Mouse (Mus musculus): Measurements from ENCODE around the gene Sorbs1. TPM values are rescaled to one million over a fixed set of nuclear protein-coding genes. Genes with fewer than 3 reads are reported as not detected.

Gene Sorbs1
- polyA plus RNA-seq, 1 experiment from 2014 or later: 74.4 TPM

DNA sequence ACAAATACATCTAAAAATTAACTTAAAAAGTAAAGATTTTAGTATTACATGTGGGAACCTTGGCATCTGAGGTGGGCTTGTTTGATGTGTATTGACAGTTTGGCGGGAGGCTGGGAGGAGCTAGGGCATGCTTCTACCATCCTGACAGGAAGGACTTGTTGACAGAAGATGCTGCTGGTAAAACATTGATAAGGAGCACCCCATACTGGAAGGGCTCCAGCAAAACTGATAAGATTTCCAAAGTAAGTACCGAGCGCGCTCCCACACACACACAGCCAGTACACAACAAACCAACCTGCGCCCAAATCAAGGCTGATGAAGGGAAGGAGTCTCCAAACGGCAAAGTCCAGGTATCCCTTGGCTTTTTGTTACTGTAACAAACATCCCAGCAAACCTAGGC is 22.9 kb upstream of the Sorbs1 start:
- no peak for DNase-seq (ENCODE audit: low spot score)
- H3K4me3 ChIP-seq: no peak overlapping the region
- WGBS: 88% methylated on average over 6 of the region's 6 CpGs
- H3K9me3 ChIP-seq: no peaks in the 10 kb centered on the region
- H3K27ac ChIP-seq: no peak overlapping the region
- no peaks in the 10 kb centered on the region for H3K27me3 ChIP-seq (ENCODE audit: insufficient read depth, poor library complexity, severe bottlenecking)
- no peaks in the 10 kb centered on the region for H3K4me1 ChIP-seq (replicated peaks)
- no peaks in the 10 kb centered on the region for H3K36me3 ChIP-seq

DNA sequence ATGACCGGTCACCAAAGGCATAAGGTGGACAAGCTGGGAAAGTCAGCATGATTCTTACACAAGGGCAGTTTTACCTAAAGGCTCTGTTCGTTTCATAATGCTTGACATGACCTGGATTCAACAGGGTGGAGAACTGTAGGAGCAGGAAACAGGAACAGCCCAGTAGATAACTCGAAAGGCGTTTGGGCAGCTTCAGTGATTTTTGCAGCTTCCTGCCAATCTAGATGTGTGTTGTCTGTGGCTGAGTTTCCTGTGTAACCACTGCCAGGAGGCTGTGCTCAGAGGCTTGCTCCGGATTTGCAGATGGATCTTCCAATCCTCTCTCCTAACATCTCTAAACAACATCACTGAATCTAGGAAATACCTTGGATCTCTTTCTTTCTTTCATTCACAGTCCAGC is 18.9 kb upstream of the Sorbs1 start:
- no peak overlapping the region for H3K4me3 ChIP-seq
- H3K27me3 ChIP-seq (ENCODE audit: insufficient read depth, poor library complexity, severe bottlenecking): no peaks in the 10 kb centered on the region
- WGBS: 87% methylated on average over 5 of the region's 5 CpGs
- no peaks in the 10 kb centered on the region for H3K36me3 ChIP-seq
- DNase-seq (ENCODE audit: low spot score): no peak
- H3K9me3 ChIP-seq: no peaks in the 10 kb centered on the region
- H3K27ac ChIP-seq: no peak overlapping the region
- no peaks in the 10 kb centered on the region for H3K4me1 ChIP-seq (replicated peaks)

DNA sequence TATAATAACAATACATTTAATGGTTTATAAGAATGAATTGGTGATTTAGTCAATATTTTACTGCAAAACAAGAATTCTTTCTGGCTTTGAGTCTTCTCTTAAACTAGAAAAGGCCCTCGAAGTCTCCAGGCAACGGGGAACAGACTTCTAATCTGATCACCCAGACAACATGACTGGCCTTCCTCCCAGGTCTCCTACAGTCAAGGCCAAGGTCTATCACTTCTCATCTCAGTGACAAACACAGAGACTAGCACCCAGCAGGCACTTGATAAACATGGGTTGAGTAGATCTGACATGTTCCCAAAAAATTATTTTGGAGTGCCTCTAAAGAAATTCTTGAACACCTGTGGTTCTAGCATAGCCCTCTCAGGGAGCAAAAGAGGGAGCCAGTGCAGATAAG is 16.7 kb upstream of the Sorbs1 start:
- H3K27me3 ChIP-seq (ENCODE audit: insufficient read depth, poor library complexity, severe bottlenecking): no peaks in the 10 kb centered on the region
- H3K9me3 ChIP-seq: no peaks in the 10 kb centered on the region
- DNase-seq (ENCODE audit: low spot score): no peak
- no peak overlapping the region for H3K27ac ChIP-seq
- H3K4me1 ChIP-seq (replicated peaks): no peaks in the 10 kb centered on the region
- no peaks in the 10 kb centered on the region for H3K36me3 ChIP-seq
- WGBS: 89% methylated on average over 2 of the region's 2 CpGs
- H3K4me3 ChIP-seq: no peak overlapping the region

DNA sequence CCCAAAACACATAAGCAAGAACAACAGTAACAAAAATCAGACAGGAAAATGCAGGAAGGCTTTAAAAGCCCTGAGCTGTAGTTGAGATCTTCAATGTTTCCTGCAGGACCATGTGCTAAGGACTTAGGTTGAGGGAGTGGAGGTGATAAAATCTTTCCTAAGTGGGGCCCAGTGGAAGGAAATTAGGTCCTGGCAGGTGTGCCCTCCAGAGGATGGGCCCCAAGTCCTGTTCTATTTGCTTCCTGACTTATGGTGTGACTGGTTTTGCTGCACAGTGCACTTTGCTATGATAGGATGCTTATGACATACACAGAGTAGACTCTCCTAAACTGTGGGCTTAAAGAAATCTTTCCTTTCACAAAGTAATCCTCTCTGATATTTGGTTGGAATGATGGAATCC is 14.7 kb upstream of the Sorbs1 start:
- H3K9me3 ChIP-seq: no peaks in the 10 kb centered on the region

DNA sequence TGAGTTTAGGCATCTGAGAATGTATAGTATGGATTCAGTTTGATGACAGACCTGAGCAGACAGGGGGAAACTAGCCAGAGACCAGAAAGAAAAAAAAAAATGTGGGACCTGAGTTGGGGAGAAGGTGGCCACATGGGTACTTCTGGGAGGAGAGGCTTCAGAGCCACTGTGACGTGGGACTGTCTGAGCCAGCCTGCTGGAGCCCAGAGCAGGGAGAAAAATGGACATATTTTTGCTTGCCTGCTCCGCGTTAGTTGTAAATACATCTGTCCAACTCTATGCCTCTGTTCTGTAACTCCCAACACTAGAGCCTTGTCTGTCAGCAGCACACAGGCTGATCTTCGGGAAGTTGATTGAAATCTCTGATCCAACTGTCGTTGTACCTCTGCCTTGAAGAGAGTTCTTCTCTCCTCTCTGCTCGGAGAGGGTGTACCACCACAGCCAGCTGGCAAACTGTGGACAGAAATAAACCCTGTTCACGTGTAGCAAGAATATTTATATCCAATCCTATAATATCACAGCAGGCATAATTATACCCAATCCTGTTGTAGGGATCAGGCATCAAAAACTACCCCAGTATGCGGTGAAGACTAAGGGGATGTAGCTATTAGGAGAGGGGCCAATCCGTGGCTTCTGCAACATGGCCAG is 12.9 kb upstream of the Sorbs1 start:
- Histone ChIP-seq H3K27ac (no peak overlapping the region), H3K27me3 (ENCODE audit: insufficient read depth, poor library complexity, severe bottlenecking) (no peaks in the 10 kb centered on the region), H3K9me3 (no peaks in the 10 kb centered on the region), H3K4me3 (no peak overlapping the region), H3K36me3 (no peaks in the 10 kb centered on the region), H3K4me1 (replicated peaks) (no peaks in the 10 kb centered on the region; the same call in 1 of the 2 replicates)
- WGBS: 84% methylated on average over 9 of the region's 9 CpGs
- no peak for DNase-seq (ENCODE audit: low spot score)

More for the DNA sequence above, 14.7 kb upstream of the Sorbs1 start:
- Histone ChIP-seq H3K4me3 (no peak overlapping the region), H3K36me3 (no peaks in the 10 kb centered on the region), H3K27me3 (ENCODE audit: insufficient read depth, poor library complexity, severe bottlenecking) (no peaks in the 10 kb centered on the region), H3K27ac (no peak overlapping the region), H3K4me1 (replicated peaks) (no peaks in the 10 kb centered on the region; the same call in 1 of the 2 replicates)
- DNase-seq (ENCODE audit: low spot score): no peak

DNA sequence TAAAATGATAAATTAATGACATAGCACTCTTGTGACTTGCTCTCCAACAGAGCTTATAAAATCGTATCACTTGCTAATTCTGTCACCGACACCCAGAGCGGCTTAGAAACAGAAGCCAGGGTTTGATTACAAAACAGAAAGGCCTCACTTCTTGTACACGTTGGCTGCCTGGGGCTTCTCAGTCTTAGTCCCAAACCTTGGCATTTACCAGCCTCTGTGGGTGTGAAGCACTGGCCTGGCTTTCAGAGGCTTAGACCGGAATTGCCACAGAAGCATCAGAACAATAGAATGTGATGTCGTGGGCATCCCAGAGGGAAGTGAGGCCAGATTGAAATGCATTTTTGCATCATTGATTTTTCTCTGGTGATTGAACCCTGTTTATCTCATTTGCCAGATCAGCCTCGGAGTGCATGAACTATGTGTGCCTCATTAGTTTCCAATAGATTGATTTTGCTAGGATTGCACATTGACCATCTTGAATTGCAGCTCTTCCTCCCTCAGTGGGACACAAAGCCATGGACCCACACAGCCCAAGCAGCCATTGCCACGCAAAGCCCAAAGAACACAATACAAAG is 9.9 kb upstream of the Sorbs1 start:
- 0 out of 2 replicates have a peak overlapping the region, but pooled peaks have one; percentile 20 for H3K27ac ChIP-seq
- H3K36me3 ChIP-seq: no peaks in the 10 kb centered on the region
- no peak overlapping the region for H3K4me3 ChIP-seq
- no peaks in the 10 kb centered on the region for H3K27me3 ChIP-seq (ENCODE audit: insufficient read depth, poor library complexity, severe bottlenecking)
- 70% methylated on average over 8 of the region's 8 CpGs for WGBS
- DNase-seq (ENCODE audit: low spot score): no peak
- H3K9me3 ChIP-seq: no peaks in the 10 kb centered on the region
- peaks cover 2% of the 10 kb centered on the region; the same call in 1 of the 2 replicates for H3K4me1 ChIP-seq (replicated peaks)

DNA sequence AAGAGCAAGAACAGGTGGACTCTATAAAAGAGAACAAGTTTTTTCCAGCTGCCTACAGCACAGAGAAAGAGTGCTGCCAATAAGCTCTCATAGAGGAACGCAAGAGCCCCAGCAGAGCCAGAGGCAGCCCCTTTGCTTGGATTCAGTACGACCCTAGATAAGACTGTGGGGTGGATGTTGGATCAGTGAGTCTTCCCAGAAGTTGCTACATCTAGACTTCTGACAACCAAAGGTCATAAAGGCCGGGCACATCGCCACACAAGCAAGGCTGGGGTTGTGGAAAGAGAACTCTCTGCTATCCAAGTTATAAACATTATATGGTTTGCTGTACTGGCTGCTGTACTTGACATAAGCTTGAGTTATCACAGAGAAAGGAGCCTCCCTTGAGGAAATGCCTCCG is 6.8 kb upstream of the Sorbs1 start:
- 86% methylated on average over 5 of the region's 5 CpGs for WGBS
- Histone ChIP-seq H3K27me3 (ENCODE audit: insufficient read depth, poor library complexity, severe bottlenecking) (no peaks in the 10 kb centered on the region), H3K9me3 (no peaks in the 10 kb centered on the region), H3K27ac (no peak overlapping the region), H3K36me3 (no peaks in the 10 kb centered on the region), H3K4me1 (replicated peaks) (peaks cover 2% of the 10 kb centered on the region; the same call in 1 of the 2 replicates), H3K4me3 (no peak overlapping the region)
- DNase-seq (ENCODE audit: low spot score): no peak

DNA sequence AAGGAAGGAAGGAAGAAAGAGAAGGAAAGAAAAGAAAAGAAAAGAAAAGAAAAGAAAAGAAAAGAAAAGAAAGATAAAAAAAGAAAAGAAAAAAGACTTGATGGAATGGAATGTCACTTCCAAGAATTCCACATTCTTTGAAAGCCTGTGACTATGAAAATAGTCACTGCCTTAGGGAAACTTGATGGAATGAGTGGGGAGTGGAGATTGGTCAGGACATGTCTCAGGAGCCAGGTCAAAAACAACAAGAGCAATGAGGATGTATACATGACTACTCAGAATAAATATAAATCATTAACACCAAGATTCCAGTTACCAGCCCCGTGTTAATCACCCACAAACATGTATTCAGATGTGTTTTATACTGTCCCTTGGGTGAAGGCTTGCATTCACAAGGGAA is 5.1 kb upstream of the Sorbs1 start:
- Histone ChIP-seq H3K27ac (no peak overlapping the region), H3K36me3 (no peaks in the 10 kb centered on the region), H3K9me3 (no peaks in the 10 kb centered on the region), H3K4me3 (no peak overlapping the region), H3K4me1 (replicated peaks) (peaks cover 2% of the 10 kb centered on the region; the same call in 1 of the 2 replicates), H3K27me3 (ENCODE audit: insufficient read depth, poor library complexity, severe bottlenecking) (no peaks in the 10 kb centered on the region)
- WGBS: 77% methylated on average over 1 of the region's 1 CpGs
- no peak for DNase-seq (ENCODE audit: low spot score)

DNA sequence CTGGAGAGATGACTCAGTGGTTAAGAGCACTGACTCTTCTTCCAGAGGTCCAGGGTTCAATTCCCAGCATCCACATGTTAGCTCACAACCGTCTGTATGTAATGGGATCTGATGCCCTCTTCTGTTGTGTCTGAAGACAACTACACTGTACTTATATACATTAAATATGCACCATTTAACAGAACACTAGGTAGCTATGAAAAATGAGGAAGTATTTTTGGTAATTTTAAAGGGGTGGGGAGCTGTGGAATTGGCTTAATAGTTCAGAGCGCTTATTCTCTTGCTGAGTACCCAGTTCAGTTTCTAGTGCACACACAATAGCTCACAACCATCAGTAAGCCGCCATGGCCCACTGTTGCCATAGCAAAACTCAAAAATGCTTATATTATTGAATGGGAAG is 2.0 kb upstream of the Sorbs1 start:
- H3K9me3 ChIP-seq: no peaks in the 10 kb centered on the region
- no peak overlapping the region for H3K27ac ChIP-seq
- WGBS: 89% methylated on average over 3 of the region's 3 CpGs
- no peaks in the 10 kb centered on the region for H3K27me3 ChIP-seq (ENCODE audit: insufficient read depth, poor library complexity, severe bottlenecking)
- H3K4me3 ChIP-seq: no peak overlapping the region
- DNase-seq (ENCODE audit: low spot score): no peak
- H3K4me1 ChIP-seq (replicated peaks): peaks cover 23% of the 10 kb centered on the region
- H3K36me3 ChIP-seq: no peaks in the 10 kb centered on the region

DNA sequence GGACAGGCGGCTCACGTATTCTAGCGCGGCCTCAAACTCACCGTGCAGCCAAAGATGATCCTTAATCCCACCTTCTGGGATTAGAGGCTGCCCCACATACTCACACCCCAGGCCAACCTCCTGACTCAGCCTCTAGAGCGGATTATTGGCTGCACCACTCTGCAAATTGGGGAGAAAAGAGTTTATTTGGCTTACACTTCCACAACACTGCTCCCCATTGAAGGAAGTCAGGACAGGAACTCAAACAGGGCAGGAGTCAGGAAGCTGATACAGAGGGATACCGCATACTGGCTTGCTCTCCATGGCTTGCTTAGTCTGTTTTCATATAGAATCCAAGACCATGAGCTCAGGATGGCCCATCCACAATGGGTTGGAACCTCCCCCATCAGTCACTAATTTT is 797 bp upstream of the Sorbs1 start:
- 84% methylated on average over 7 of the region's 7 CpGs for WGBS
- DNase-seq (ENCODE audit: low spot score): no peak
- H3K27me3 ChIP-seq (ENCODE audit: insufficient read depth, poor library complexity, severe bottlenecking): no peaks in the 10 kb centered on the region

DNA sequence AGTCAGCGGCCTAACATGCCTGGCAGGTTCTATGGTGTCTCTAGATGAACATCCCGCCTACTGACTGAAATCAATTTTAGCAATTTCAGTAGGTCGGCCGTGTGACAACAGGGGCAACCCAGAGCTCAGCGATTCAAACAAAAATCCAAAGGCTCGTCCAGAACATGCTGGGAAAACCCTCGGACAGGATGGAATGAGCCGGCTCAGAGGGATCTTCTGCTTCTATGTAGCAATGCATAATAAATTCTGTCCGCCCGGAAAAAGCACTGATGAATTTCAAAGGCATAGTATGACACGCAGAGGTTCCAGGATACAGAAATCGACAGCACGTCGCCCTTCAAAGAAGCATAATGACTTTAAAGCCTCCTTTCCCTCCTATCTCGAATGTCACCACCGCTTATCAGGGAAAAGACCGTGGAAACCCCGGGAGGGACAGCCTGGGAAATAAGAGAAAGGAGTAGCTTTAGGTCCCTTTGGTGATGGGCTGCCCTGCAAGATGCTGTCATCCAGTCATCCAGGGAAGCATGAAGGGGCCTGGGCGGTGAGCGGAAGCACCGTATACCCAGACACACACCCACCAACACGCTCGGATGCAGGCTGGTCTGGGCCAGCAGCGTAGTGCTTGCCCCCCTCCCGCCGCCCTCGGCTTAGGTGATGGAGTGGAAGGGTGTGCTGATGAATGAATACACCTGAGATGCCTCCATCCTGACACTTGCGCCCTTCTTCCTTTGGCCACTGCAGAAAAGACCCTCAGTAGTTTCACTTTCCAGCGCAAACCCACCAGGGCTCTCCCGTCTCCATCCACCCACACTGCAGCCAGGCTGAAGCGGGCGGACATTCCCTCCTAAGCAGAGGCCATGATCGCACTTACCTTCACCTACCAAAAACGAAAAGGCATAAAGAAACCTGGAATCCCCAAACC is 818 bp downstream of the Sorbs1 start:
- Histone ChIP-seq H3K27me3 (ENCODE audit: insufficient read depth, poor library complexity, severe bottlenecking) (no peaks in the 10 kb centered on the region), H3K4me1 (replicated peaks) (peaks cover 30% of the 10 kb centered on the region), H3K4me3 (peak overlapping the region; percentile 78), H3K36me3 (peaks cover 3% of the 10 kb centered on the region), H3K9me3 (peaks cover 3% of the 10 kb centered on the region; the same call in 1 of the 2 replicates), H3K27ac (peak overlapping the region; percentile 93)
- WGBS: 1% methylated on average over 34 of the region's 34 CpGs
- DNase-seq (ENCODE audit: low spot score): peak; percentile 64

More for the DNA sequence above, 797 bp upstream of the Sorbs1 start:
- H3K36me3 ChIP-seq: no peaks in the 10 kb centered on the region
- H3K4me1 ChIP-seq (replicated peaks): peaks cover 30% of the 10 kb centered on the region
- H3K9me3 ChIP-seq: no peaks in the 10 kb centered on the region
- H3K27ac ChIP-seq: no peak overlapping the region
- H3K4me3 ChIP-seq: no peak overlapping the region

DNA sequence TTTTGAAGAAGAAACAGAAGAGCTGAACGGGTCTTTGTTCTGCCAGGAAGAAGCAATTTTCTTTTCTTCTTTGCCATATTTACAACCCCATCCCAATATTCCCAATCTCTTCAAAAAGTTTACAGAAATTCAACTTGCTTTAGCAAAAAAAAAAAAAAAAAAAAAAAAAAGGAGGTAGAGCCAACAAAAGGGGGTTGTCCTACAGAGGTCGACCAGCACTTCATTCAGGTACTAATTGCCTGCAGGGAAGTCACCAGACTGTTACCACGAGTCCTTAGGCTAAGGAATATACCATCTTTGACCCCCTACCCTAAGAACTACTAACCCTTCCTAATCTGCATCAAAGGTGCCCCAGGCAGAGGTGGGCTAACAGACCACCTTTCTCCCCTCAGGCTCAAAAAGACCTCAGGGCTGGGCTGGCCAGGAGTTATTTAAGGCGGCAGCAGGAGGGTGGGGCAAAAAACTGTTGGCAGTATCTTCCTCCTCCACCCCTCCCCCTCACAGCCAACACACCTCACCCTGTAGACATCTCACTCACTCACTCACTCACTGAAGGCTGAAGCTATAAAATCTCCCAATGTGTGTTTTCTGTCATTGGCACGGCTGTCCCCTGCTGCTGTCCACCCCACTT is 1.8 kb downstream of the Sorbs1 start:
- peaks cover 4% of the 10 kb centered on the region; the same call in 1 of the 2 replicates for H3K9me3 ChIP-seq
- H3K27ac ChIP-seq: peak overlapping the region; percentile 93; the same call in 1 of the 2 replicates
- 24% methylated on average over 5 of the region's 5 CpGs for WGBS
- DNase-seq (ENCODE audit: low spot score): no peak
- peaks cover 5% of the 10 kb centered on the region for H3K36me3 ChIP-seq
- peaks cover 30% of the 10 kb centered on the region for H3K4me1 ChIP-seq (replicated peaks)
- peak overlapping the region; percentile 78 for H3K4me3 ChIP-seq
- no peaks in the 10 kb centered on the region for H3K27me3 ChIP-seq (ENCODE audit: insufficient read depth, poor library complexity, severe bottlenecking)
